Mouse (Mus musculus) testis, adult 2 months (tissue): Measurements from ENCODE around the gene Gba2.
"Not testable (repeated sequence)": the region's sequence is repeated elsewhere in the genome, so short reads cannot be mapped to it uniquely, and the experiment has no call there.

ENCODE experiments used
- CTCF ChIP-seq: fragments of 200-500 bp; IDR thresholded peaks from 2 replicates; pipeline ENCODE4 v1.5.1; 2012; ENCODE audit warnings: low read depth, mild to moderate bottlenecking, inconsistent platforms, low read length, moderate library complexity; ENCODE audit not compliant: control insufficient read depth, insufficient read depth, insufficient replicate concordance
- POLR2A ChIP-seq: fragments of 200-500 bp; IDR thresholded peaks from 2 replicates; pipeline ENCODE4 v1.6.1; 2012; ENCODE audit warnings: low read depth, mild to moderate bottlenecking, inconsistent platforms, low read length, moderate library complexity; ENCODE audit not compliant: control insufficient read depth

GRCm38 (mm10) chr4:43596597-43596996 lies 17.9 kb upstream of the Gba2 start:
- not testable (repeated sequence) for TF ChIP-seq CTCF, POLR2A
